Mouse (Mus musculus): ENCODE measurements around the gene Zc3h18. TPM values are rescaled to one million over a fixed set of nuclear protein-coding genes. Genes with fewer than 3 reads are reported as not detected.
A peak's percentile ranks its signal among the peaks of the same experiment; 100 is the strongest.

Zc3h18 gene
- polyA plus RNA-seq, 1 experiment = 29.1 TPM

DNA sequence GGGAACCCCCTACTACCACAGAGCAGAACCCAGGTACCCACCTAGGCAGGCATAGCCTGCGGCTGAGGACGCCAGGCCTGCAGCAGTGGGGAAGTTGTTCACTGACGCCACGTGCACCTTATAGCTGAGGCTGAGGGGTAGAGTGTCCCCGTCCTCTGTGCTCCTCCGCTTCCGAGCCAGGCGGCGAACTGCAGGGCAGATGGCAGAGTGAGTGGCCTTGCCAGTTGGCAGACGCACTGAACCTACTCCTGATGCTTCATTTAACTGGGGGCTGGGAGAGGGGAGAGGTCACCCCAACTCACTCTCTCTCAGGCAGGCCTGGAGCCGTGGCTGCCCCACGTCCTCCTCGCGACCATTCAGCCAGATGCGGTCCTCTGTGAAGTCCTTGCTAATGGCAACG is 62.9 kb downstream of the Zc3h18 start:
- TF ChIP-seq CTCF (IDR thresholded peaks at IDR 0.05; ENCODE audit: extremely low read depth, insufficient read depth, insufficient read length, insufficient replicate concordance) (no peak), POLR2A (IDR thresholded peaks at IDR 0.05; ENCODE audit: low read depth, low read length) (no peak)
- no peaks in the 10 kb centered on the region for H3K27me3 ChIP-seq (ENCODE audit: control insufficient read depth, insufficient read depth, low read length)
- no peaks in the 10 kb centered on the region; the same call in 1 of the 2 replicates for H3K36me3 ChIP-seq (ENCODE audit: control insufficient read depth, insufficient read depth, low read length)
- no peak for DNase-seq (ENCODE audit: low read depth in 1 of 2, low spot score in 2 of 2)
- H3K27ac ChIP-seq (ENCODE audit: insufficient read depth, low read length) = no peak overlapping the region
- no peak overlapping the region for H3K4me3 ChIP-seq (ENCODE audit: extremely low read depth, insufficient read depth, insufficient read length)
- WGBS = 92% methylated on average over 16 of the region's 16 CpGs
- peaks cover 21% of the 10 kb centered on the region for H3K4me1 ChIP-seq (ENCODE audit: control insufficient read depth, insufficient read depth, insufficient read length)

DNA sequence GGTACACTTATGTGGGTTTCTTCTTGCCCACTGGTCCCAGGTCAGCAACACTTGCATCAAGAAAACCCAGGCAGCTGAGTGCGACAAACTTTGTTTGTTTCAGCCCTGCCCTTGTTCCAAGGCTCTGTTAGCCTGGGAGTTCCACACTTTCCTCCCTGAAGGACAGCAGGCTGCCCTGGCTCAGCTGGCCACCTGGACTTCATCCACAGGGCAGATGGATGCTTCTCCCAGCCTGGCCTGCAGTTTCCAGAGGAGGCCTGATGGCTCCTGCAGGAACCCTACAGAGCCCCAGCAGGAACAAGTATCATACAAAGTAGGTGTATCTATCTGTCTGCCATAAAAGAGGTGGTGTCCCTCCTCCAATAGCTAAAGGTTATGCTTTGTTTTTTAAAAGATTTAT is 64.9 kb downstream of the Zc3h18 start:
- H3K36me3 ChIP-seq (ENCODE audit: control insufficient read depth, insufficient read depth, low read length) = no peaks in the 10 kb centered on the region; the same call in 1 of the 2 replicates
- H3K27me3 ChIP-seq (ENCODE audit: control insufficient read depth, insufficient read depth, low read length) = no peaks in the 10 kb centered on the region
- 91% methylated on average over 1 of the region's 1 CpGs for WGBS
- H3K27ac ChIP-seq (ENCODE audit: insufficient read depth, low read length) = no peak overlapping the region
- H3K4me1 ChIP-seq (ENCODE audit: control insufficient read depth, insufficient read depth, insufficient read length) = peaks cover 23% of the 10 kb centered on the region
- H3K4me3 ChIP-seq (ENCODE audit: extremely low read depth, insufficient read depth, insufficient read length) = no peak overlapping the region
- no peak for DNase-seq (ENCODE audit: low read depth in 1 of 2, low spot score in 2 of 2)
- TF ChIP-seq POLR2A (IDR thresholded peaks at IDR 0.05; ENCODE audit: low read depth, low read length) (no peak), CTCF (IDR thresholded peaks at IDR 0.05; ENCODE audit: extremely low read depth, insufficient read depth, insufficient read length, insufficient replicate concordance) (no peak)

DNA sequence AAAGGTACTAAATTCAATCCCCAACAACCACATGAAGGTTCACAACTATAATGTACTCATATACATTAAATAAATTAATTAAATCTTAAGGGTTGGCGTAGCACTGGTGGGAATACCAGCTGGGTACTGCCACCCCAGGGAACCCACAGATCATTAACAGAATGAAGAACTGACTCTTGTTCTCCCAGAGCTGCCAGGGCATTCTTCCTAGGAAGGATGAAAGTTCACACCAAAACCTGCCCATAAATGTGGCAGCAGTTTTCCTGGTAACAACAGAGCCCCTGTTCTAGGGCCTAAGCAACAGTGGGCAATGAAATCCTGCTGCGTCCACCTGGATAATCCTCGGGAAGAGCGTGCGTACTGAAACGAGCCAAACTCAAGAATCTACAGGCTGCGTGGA is 65.9 kb downstream of the Zc3h18 start:
- WGBS = 56% methylated on average over 7 of the region's 7 CpGs
- Histone ChIP-seq H3K4me3 (ENCODE audit: extremely low read depth, insufficient read depth, insufficient read length) (peak overlapping the region; percentile 76; the same call in 1 of the 2 replicates), H3K27me3 (ENCODE audit: control insufficient read depth, insufficient read depth, low read length) (no peaks in the 10 kb centered on the region), H3K4me1 (ENCODE audit: control insufficient read depth, insufficient read depth, insufficient read length) (peaks cover 17% of the 10 kb centered on the region), H3K36me3 (ENCODE audit: control insufficient read depth, insufficient read depth, low read length) (no peaks in the 10 kb centered on the region; the same call in 1 of the 2 replicates), H3K27ac (ENCODE audit: insufficient read depth, low read length) (no peak overlapping the region)
- DNase-seq (ENCODE audit: low read depth in 1 of 2, low spot score in 2 of 2) = no peak
- TF ChIP-seq POLR2A (IDR thresholded peaks at IDR 0.05; ENCODE audit: low read depth, low read length) (no peak), CTCF (IDR thresholded peaks at IDR 0.05; ENCODE audit: extremely low read depth, insufficient read depth, insufficient read length, insufficient replicate concordance) (no peak)

DNA sequence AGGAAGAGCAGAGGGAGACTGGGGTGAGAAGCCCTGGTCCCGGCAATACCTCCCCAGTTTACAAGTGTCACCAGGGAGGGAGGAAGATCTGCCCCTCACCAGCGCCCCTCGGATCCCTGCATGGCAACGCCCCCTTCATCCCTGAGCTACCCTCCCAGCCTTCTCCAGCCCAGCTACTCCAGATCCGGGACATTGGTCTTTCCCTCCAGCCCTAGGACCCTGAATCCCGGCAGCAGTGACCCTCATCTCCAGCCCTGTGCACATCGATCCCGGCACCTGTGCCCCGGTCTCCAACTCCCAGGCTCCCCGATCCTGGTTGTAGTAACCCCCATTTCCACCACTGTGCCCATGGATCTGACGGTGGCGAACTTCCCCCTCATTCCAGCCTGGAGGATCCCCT is 66.4 kb downstream of the Zc3h18 start:
- TF ChIP-seq CTCF (IDR thresholded peaks at IDR 0.05; ENCODE audit: extremely low read depth, insufficient read depth, insufficient read length, insufficient replicate concordance) = no peak
- TF ChIP-seq POLR2A (IDR thresholded peaks at IDR 0.05; ENCODE audit: low read depth, low read length) = no peak
- WGBS = 2% methylated on average over 12 of the region's 12 CpGs
- DNase-seq (ENCODE audit: low read depth in 1 of 2, low spot score in 2 of 2) = no peak
- H3K4me3 ChIP-seq (ENCODE audit: extremely low read depth, insufficient read depth, insufficient read length) = peak overlapping the region; percentile 76
- peaks cover 13% of the 10 kb centered on the region for H3K4me1 ChIP-seq (ENCODE audit: control insufficient read depth, insufficient read depth, insufficient read length)
- no peak overlapping the region for H3K27ac ChIP-seq (ENCODE audit: insufficient read depth, low read length)
- H3K27me3 ChIP-seq (ENCODE audit: control insufficient read depth, insufficient read depth, low read length) = no peaks in the 10 kb centered on the region
- H3K36me3 ChIP-seq (ENCODE audit: control insufficient read depth, insufficient read depth, low read length) = no peaks in the 10 kb centered on the region; the same call in 1 of the 2 replicates

DNA sequence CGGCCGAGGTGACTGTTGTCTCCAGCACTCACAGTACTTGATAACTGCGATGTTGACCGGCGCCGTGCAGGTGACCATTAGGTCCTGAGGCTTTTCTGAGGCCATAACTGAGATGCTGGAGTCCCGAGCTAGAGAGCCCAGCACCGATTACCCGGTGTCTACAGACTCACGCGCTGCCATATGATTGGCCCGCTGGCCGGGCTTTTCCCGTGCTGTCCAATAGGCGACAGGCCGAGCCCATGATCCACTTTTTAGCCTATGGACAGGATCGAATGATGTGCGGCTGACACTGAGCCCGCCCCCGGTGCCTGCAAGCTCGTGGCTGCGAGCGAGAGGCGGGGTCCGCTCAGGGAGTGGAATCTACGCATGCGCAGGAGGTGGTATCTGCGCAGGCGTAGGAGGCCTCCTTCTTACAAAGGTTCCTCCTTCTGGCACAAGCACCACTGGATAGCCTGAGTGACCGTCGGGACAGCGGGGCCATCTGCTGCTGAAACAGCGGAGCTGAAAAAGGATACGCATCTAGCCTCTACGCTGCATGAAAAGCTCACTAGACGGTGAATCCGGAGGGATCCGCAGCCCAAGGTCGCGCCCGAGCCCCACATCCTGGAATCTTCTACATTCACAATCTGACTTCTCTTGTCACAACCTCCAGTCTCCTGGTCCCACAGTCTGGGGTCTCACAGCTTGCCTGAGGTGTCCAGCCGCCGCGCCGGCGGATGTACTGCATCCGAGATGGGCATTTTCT is 67.0 kb downstream of the Zc3h18 start, which contains the start of gene Mvd:
Gene Mvd (minus strand): TSS at position 161 of the 745 bp plus-strand sequence.
- Histone ChIP-seq H3K4me3 (ENCODE audit: extremely low read depth, insufficient read depth, insufficient read length) (peak within 1 kb of the TSS; percentile 76), H3K4me1 (ENCODE audit: control insufficient read depth, insufficient read depth, insufficient read length) (peaks cover 7% of the 10 kb centered on the region; the same call in 1 of the 2 replicates), H3K36me3 (ENCODE audit: control insufficient read depth, insufficient read depth, low read length) (no peaks in the 10 kb centered on the region; the same call in 1 of the 2 replicates), H3K27ac (ENCODE audit: insufficient read depth, low read length) (peak within 1 kb of the TSS; percentile 74), H3K27me3 (ENCODE audit: control insufficient read depth, insufficient read depth, low read length) (no peaks in the 10 kb centered on the region)
- peak; percentile 97 to 98 for DNase-seq (ENCODE audit: low read depth in 1 of 2, low spot score in 2 of 2)
- under 1% methylated on average over 47 of the region's 47 CpGs for WGBS
- TF ChIP-seq CTCF (IDR thresholded peaks at IDR 0.05; ENCODE audit: extremely low read depth, insufficient read depth, insufficient read length, insufficient replicate concordance) = peak; percentile 38; the same call in 1 of the 2 replicates
- peak; percentile 88; the same call in 1 of the 2 replicates for TF ChIP-seq POLR2A (IDR thresholded peaks at IDR 0.05; ENCODE audit: low read depth, low read length)

DNA sequence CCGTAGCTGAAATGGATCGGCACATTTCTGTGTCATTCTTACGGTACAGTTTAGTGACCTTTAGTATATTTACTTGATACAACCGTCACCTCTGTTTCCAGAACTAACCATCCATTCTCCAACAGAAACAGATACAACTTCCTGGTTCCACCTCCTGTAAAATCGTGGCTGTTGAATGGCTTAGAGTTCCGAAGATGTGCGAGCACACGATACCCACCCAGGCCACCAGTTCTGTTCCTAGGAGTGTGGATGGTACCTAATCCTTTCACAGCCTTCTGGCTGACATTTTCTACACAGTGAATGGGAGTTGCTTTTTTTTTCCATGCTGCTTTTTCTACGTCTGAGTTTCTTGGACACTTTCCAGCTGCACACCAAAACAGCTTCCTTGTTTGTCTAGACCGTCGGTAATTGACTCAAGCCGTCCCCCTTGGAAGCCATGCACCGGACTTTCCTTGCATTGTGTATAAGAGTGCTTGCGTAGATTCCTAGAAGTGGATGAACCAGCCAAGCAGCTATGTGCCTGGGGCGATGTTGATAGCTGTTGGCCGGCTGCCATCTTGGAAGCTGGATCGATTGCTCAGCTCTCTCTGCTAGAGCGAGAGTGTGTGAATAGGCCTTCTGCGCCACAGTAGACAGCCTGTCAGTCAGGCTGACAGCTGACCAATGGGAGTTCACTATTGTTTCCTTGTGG is 67.8 kb downstream of the Zc3h18 start:
- peak overlapping the region; percentile 70 for H3K4me3 ChIP-seq (ENCODE audit: extremely low read depth, insufficient read depth, insufficient read length)
- 3% methylated on average over 19 of the region's 19 CpGs for WGBS
- peak overlapping the region; percentile 74 for H3K27ac ChIP-seq (ENCODE audit: insufficient read depth, low read length)
- H3K27me3 ChIP-seq (ENCODE audit: control insufficient read depth, insufficient read depth, low read length) = no peaks in the 10 kb centered on the region
- H3K4me1 ChIP-seq (ENCODE audit: control insufficient read depth, insufficient read depth, insufficient read length) = peaks cover 7% of the 10 kb centered on the region; the same call in 1 of the 2 replicates
- no peaks in the 10 kb centered on the region; the same call in 1 of the 2 replicates for H3K36me3 ChIP-seq (ENCODE audit: control insufficient read depth, insufficient read depth, low read length)
- peak in 1 of 2 experiments; percentile 37 for DNase-seq (ENCODE audit: low read depth in 1 of 2, low spot score in 2 of 2)
- TF ChIP-seq CTCF (IDR thresholded peaks at IDR 0.05; ENCODE audit: extremely low read depth, insufficient read depth, insufficient read length, insufficient replicate concordance) (no peak), POLR2A (IDR thresholded peaks at IDR 0.05; ENCODE audit: low read depth, low read length) (no peak)
